Mouse (Mus musculus): Measurements from ENCODE around the gene Myog.
A peak's percentile ranks its signal among the peaks of the same experiment; 100 is the strongest.

Myog gene

GRCm38 (mm10) chr1:134322591-134322990, 32.8 kb downstream of the Myog start:
- no peak for DNase-seq (ENCODE audit: low spot score)

GRCm38 (mm10) chr1:134326841-134327346, 37.1 kb downstream of the Myog start:
- DNase-seq (ENCODE audit: low spot score): no peak

- peak; percentile 87 for DNase-seq (ENCODE audit: low spot score)
These were observed 42.3 kb downstream of the Myog start for GRCm38 (mm10) chr1:134331879-134332635.

- DNase-seq (ENCODE audit: low spot score): peak; percentile 45
These were observed 43.0 kb downstream of the Myog start, which contains the start of gene Ppfia4 for GRCm38 (mm10) chr1:134332770-134333271. TSS of gene Ppfia4 (minus strand) at chr1:134332928.

- DNase-seq (ENCODE audit: low spot score): no peak
These were observed 43.8 kb downstream of the Myog start for GRCm38 (mm10) chr1:134333371-134334110.

GRCm38 (mm10) chr1:134334111-134334827, 44.5 kb downstream of the Myog start:
- DNase-seq (ENCODE audit: low spot score): no peak

GRCm38 (mm10) chr1:134335211-134335923, 45.6 kb downstream of the Myog start:
- DNase-seq (ENCODE audit: low spot score): no peak

- DNase-seq (ENCODE audit: low spot score): no peak
These were observed 46.4 kb downstream of the Myog start for GRCm38 (mm10) chr1:134335924-134336810.

GRCm38 (mm10) chr1:134336958-134337710, 47.3 kb downstream of the Myog start:
- DNase-seq (ENCODE audit: low spot score): no peak

GRCm38 (mm10) chr1:134339162-134339561, 49.4 kb downstream of the Myog start:
- no peak for DNase-seq (ENCODE audit: low spot score)

- no peak for DNase-seq (ENCODE audit: low spot score)
These were observed 50.2 kb downstream of the Myog start for GRCm38 (mm10) chr1:134339757-134340619.

GRCm38 (mm10) chr1:134341641-134342277, 52.0 kb downstream of the Myog start:
- DNase-seq (ENCODE audit: low spot score): no peak
